Mouse (Mus musculus) embryonic facial prominence, embryonic 12.5 days (tissue): ENCODE results near the gene Olfr844. TPM values are rescaled to one million over a fixed set of nuclear protein-coding genes. Genes with fewer than 3 reads are reported as not detected.

Experiments used
- ATAC-seq: fragments of 200-750 bp; cut with Nextera tagmentation; 2 replicates; pipeline ENCODE4 v1.8.0; 2017; ENCODE audit not compliant: insufficient number of reproducible peaks, insufficient read depth, low FRiP score, low TSS enrichment
- H3K27ac ChIP-seq: fragments of 300-500 bp; sonication (generic); 2 replicates; pipeline ENCODE4 v1.5.1; 2016; ENCODE audit warnings: mild to moderate bottlenecking
- H3K27me3 ChIP-seq: fragments of 300-500 bp; sonication (generic); 2 replicates; pipeline ENCODE4 v1.6.1; 2016; ENCODE audit warnings: mild to moderate bottlenecking, moderate library complexity
- H3K36me3 ChIP-seq: fragments of 300-500 bp; sonication (generic); 2 replicates; pipeline ENCODE4 v1.6.1; 2016; ENCODE audit warnings: mild to moderate bottlenecking
- H3K4me1 ChIP-seq: fragments of 300-500 bp; sonication (generic); 2 replicates; pipeline ENCODE4 v1.6.1; 2016
- H3K4me2 ChIP-seq: fragments of 300-500 bp; sonication (generic); replicated peaks from 2 replicates; pipeline ENCODE4 v1.6.1; 2016; ENCODE audit warnings: mild to moderate bottlenecking, moderate library complexity
- H3K4me3 ChIP-seq: fragments of 300-500 bp; sonication (generic); 2 replicates; pipeline ENCODE4 v1.5.1; 2016; ENCODE audit warnings: mild to moderate bottlenecking
- H3K9ac ChIP-seq: fragments of 300-500 bp; sonication (generic); 2 replicates; pipeline ENCODE4 v1.6.1; 2016; ENCODE audit warnings: mild to moderate bottlenecking, moderate library complexity
- H3K9me3 ChIP-seq: fragments of 300-500 bp; sonication (generic); 2 replicates; pipeline ENCODE4 v1.6.1; 2016; ENCODE audit warnings: mild to moderate bottlenecking, moderate library complexity
- WGBS: fragments of 180-500 bp; shearing (Covaris S2); methylation state at CpG from one replicate; pipeline ENCODE4 v1.1.7; 2016; 5-methylcytosine and 5-hydroxymethylcytosine counted together
- polyA plus RNA-seq: library from polyadenylated mRNA; unstranded; fragments of >200 nt; fragmentation: Nextera tagmentation; extraction: Ambion mirVana; gene quantifications from 2 replicates; pipeline ENCODE4 v1.2.1, GENCODE M21; 2016

Gene Olfr844
- not detected in 2 replicates for polyA plus RNA-seq

DNA sequence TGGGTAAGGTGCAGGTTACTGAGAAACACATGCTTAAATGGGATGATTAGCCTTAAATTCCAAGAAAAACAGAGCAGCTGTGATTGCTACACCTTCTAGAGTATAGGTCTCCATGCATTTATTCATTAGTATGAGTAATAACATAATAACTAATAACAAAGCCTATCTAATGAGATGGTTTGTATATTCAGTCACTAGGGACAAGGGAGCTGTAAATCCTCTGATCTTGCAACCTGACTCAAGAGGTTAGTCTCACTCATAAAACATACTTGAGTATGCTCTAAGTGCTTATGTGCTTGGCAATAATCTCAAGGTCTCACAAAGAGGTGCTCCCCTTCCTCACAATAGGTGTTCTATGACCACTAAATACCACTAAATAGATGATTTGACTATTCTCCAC, at the start of gene Olfr844:
Gene Olfr844, plus strand, starts transcription at position 301 of the 400 bp plus-strand sequence.
- H3K27ac ChIP-seq = no peak within 1 kb of the TSS
- H3K4me2 ChIP-seq = no peak within 1 kb of the TSS
- no peaks in the 10 kb centered on the region for H3K4me1 ChIP-seq
- no peak within 1 kb of the TSS for H3K9ac ChIP-seq
- peaks cover 2% of the 10 kb centered on the region; the same call in 1 of the 2 replicates for H3K9me3 ChIP-seq
- ATAC-seq = no peak
- no peaks in the 10 kb centered on the region for H3K36me3 ChIP-seq
- H3K4me3 ChIP-seq = no peak within 1 kb of the TSS
- H3K27me3 ChIP-seq = no peaks in the 10 kb centered on the region

DNA sequence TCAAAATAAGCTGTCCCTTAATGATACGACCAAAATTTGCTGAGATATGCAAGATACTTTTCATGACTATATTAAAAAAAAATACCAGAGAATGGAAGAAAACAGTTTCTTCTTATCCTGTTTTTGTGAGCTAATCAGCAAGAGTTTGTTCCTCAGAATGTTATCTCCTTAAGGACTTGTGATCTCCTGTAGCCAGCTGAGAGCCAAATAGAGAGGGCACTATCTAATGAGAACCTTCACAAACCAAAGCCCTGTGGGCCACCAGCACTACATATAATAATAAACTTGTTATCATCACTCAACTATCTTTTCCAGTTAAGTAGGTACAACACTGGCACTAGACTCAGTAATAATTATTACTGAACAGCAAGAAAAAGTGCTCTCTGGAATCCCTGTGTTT, 20.0 kb downstream of the Olfr844 start, which contains the start of gene Olfr845:
Gene Olfr845, plus strand, starts transcription at position 301 of the 400 bp plus-strand sequence.
- no peaks in the 10 kb centered on the region for H3K27me3 ChIP-seq
- ATAC-seq = no peak

DNA sequence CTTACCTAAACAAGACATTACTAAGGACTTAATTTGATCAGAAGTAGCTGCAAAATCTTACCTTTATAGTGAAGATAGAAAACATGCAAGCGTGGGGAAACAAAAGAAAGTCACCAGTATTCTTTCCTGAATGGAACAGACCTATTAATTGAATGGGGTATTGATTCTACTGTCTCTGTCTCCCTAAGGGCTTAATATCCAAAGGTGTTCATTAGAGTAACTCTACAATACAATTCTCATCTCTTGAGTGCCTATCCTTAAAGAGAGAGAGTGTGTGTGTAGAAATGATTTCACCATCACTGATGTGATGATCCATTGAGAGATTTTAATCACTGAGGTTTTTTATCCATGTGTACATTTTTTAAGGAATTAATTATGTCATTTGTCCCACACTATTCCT, 47.8 kb downstream of the Olfr844 start, which contains the start of gene Olfr846:
Gene Olfr846, minus strand, starts transcription at position 101 of the 400 bp plus-strand sequence.
- no peak within 1 kb of the TSS for H3K27ac ChIP-seq
- no peak within 1 kb of the TSS for H3K4me2 ChIP-seq
- ATAC-seq = no peak
- no peak within 1 kb of the TSS for H3K9ac ChIP-seq
- H3K4me1 ChIP-seq = no peaks in the 10 kb centered on the region
- H3K4me3 ChIP-seq = no peak within 1 kb of the TSS
- WGBS = 62% methylated on average over 1 of the region's 1 CpGs
- H3K36me3 ChIP-seq = no peaks in the 10 kb centered on the region
- no peaks in the 10 kb centered on the region for H3K27me3 ChIP-seq
- peaks cover 3% of the 10 kb centered on the region for H3K9me3 ChIP-seq

More for the DNA sequence above, 20.0 kb downstream of the Olfr844 start, which contains the start of gene Olfr845:
- no peaks in the 10 kb centered on the region for H3K9me3 ChIP-seq
- no peak within 1 kb of the TSS for H3K9ac ChIP-seq
- WGBS = 75% methylated on average over 1 of the region's 1 CpGs
- no peak within 1 kb of the TSS for H3K4me3 ChIP-seq
- no peaks in the 10 kb centered on the region for H3K36me3 ChIP-seq
- H3K27ac ChIP-seq = no peak within 1 kb of the TSS
- no peaks in the 10 kb centered on the region for H3K4me1 ChIP-seq
- no peak within 1 kb of the TSS for H3K4me2 ChIP-seq

Other genes with a start within 250 kb of the Olfr844 start
- gene Olfr836, start 196.0 kb upstream of the Olfr844 start, polyA plus RNA-seq = not detected in 2 replicates
- gene Olfr837, start 180.0 kb upstream of the Olfr844 start, polyA plus RNA-seq = not detected in 2 replicates
- gene Olfr839-ps1, start 139.0 kb upstream of the Olfr844 start, polyA plus RNA-seq = 0.03 TPM in 1 of 2 replicates, not detected in the other
- gene Olfr843, start 64.4 kb upstream of the Olfr844 start, polyA plus RNA-seq = not detected in 2 replicates
- gene Olfr845, start 20.1 kb downstream of the Olfr844 start, polyA plus RNA-seq = not detected in 2 replicates
- not detected in 2 replicates for gene Olfr846, start 47.7 kb downstream of the Olfr844 start, polyA plus RNA-seq
- gene Olfr847, start 62.3 kb downstream of the Olfr844 start, polyA plus RNA-seq = not detected in 2 replicates
- not detected in 2 replicates for gene Olfr849, start 123.9 kb downstream of the Olfr844 start, polyA plus RNA-seq
- gene Olfr850, start 161.9 kb downstream of the Olfr844 start, polyA plus RNA-seq = not detected in 2 replicates
- not detected in 2 replicates for gene Olfr851, start 176.9 kb downstream of the Olfr844 start, polyA plus RNA-seq
- gene Olfr853, start 224.7 kb downstream of the Olfr844 start, polyA plus RNA-seq = not detected in 2 replicates